In genomic region chr4:149307596-149308490, GRCm38 (mm10) we compare ENCODE assay signal across 8 mouse cellular contexts. TPM values are rescaled to one million over a fixed set of nuclear protein-coding genes. Genes with fewer than 3 reads are reported as not detected.
DNase-seq lines count a peak whose midpoint lies in the region; ATAC-seq and TF ChIP-seq lines count a peak whose summit lies in the region.

Gene Kif1b (minus strand): TSS chr4:149307693.

- DNase-seq in c-Kit-positive CD71-positive TER-119-positive erythroid progenitor cells, embryonic 14.5 days (ENCODE audit: low spot score): peak; percentile 95
- DNase-seq in heart, postnatal 10 days: peak; percentile 99 to 100
- peak; percentile 87 for DNase-seq in large intestine, adult 2 months (ENCODE audit: low read depth, low spot score)
- DNase-seq in liver, postnatal 0 days: peak; percentile 98
- peak; percentile 100 for DNase-seq in testis, postnatal 10 days (ENCODE audit: low spot score)

- TF ChIP-seq EP300 in liver, postnatal 0 days (IDR thresholded peaks at IDR 0.05; ENCODE audit: low read depth): 0 out of 2 replicates have a peak, but pooled peaks have one; percentile 33

- H3K27me3 ChIP-seq in E14TG2a.4 (ENCODE audit: insufficient read depth, low read length): peaks cover 17% of the 10 kb centered on the region
- no peaks in the 10 kb centered on the region for H3K27me3 ChIP-seq in forebrain, embryonic 13.5 days
- peaks cover 4% of the 10 kb centered on the region for H3K27me3 ChIP-seq in liver, postnatal 0 days (ENCODE audit: insufficient read depth, low read length)
- H3K27me3 ChIP-seq in neural tube, embryonic 14.5 days (ENCODE audit: control insufficient read depth, insufficient read depth, low read length): peaks cover 4% of the 10 kb centered on the region; the same call in 1 of the 2 replicates

- intact Hi-C loops in heart, postnatal 10 days (cut with DNase I): loop anchor here (2.0 to 5.0 kb wide), 3 partner anchors 33 to 166 kb away; no protein-coding TSS in a partner anchor

- no peaks in the 10 kb centered on the region for H3K36me3 ChIP-seq in E14TG2a.4 (ENCODE audit: insufficient read depth, low read length)
- H3K36me3 ChIP-seq in forebrain, embryonic 13.5 days (ENCODE audit: poor library complexity, severe bottlenecking): no peaks in the 10 kb centered on the region
- no peaks in the 10 kb centered on the region for H3K36me3 ChIP-seq in liver, postnatal 0 days (replicated peaks; ENCODE audit: insufficient read depth, low read length)
- no peaks in the 10 kb centered on the region for H3K36me3 ChIP-seq in neural tube, embryonic 14.5 days (ENCODE audit: control insufficient read depth, insufficient read depth, low read length)

- H3K9me3 ChIP-seq in E14TG2a.4 (ENCODE audit: low read length): no peaks in the 10 kb centered on the region
- H3K9me3 ChIP-seq in forebrain, embryonic 13.5 days (replicated peaks): no peaks in the 10 kb centered on the region
- no peaks in the 10 kb centered on the region for H3K9me3 ChIP-seq in liver, postnatal 0 days (ENCODE audit: low read length)
- no peaks in the 10 kb centered on the region for H3K9me3 ChIP-seq in neural tube, embryonic 14.5 days (ENCODE audit: control insufficient read depth, low read length)

- peaks cover 23% of the 10 kb centered on the region for H3K4me1 ChIP-seq in E14TG2a.4 (replicated peaks; ENCODE audit: low read depth, low read length)
- H3K4me1 ChIP-seq in forebrain, embryonic 13.5 days: peaks cover 43% of the 10 kb centered on the region
- peaks cover 13% of the 10 kb centered on the region for H3K4me1 ChIP-seq in liver, postnatal 0 days (ENCODE audit: insufficient read depth)
- peaks cover 38% of the 10 kb centered on the region for H3K4me1 ChIP-seq in neural tube, embryonic 14.5 days (ENCODE audit: control insufficient read depth, insufficient read depth, low read length)

- under 1% methylated on average over 72 of the region's 79 CpGs for WGBS in forebrain, embryonic 13.5 days
- WGBS in large intestine, adult 2 months: under 1% methylated on average over 79 of the region's 79 CpGs
- 1% methylated on average over 76 of the region's 79 CpGs for WGBS in liver, postnatal 0 days (ENCODE audit: insufficient replicate concordance)
- under 1% methylated on average over 78 of the region's 79 CpGs for WGBS in neural tube, embryonic 14.5 days

- peak; percentile 28 for TF ChIP-seq CTCF in E14TG2a.4 (conservative IDR thresholded peaks at IDR 0.05; ENCODE audit: low read length)
- peak; percentile 99 for TF ChIP-seq CTCF in liver, postnatal 0 days (IDR thresholded peaks at IDR 0.05; ENCODE audit: low read depth)

- H3K4me3 ChIP-seq in E14TG2a.4 (replicated peaks; ENCODE audit: low read length): peak within 1 kb of the TSS; percentile 93
- peak within 1 kb of the TSS; percentile 99 for H3K4me3 ChIP-seq in forebrain, embryonic 13.5 days
- H3K4me3 ChIP-seq in liver, postnatal 0 days (ENCODE audit: low read depth, low read length): peak within 1 kb of the TSS; percentile 81
- peak within 1 kb of the TSS; percentile 98 for H3K4me3 ChIP-seq in neural tube, embryonic 14.5 days (ENCODE audit: low read depth, low read length)

- ATAC-seq in forebrain, embryonic 13.5 days: peak; percentile 97
- ATAC-seq in liver, postnatal 0 days: peak; percentile 99
- ATAC-seq in neural tube, embryonic 14.5 days (ENCODE audit: low read depth): peak; percentile 96

- H3K9ac ChIP-seq in forebrain, embryonic 13.5 days: peak within 1 kb of the TSS; percentile 99
- H3K9ac ChIP-seq in liver, postnatal 0 days (replicated peaks): peak within 1 kb of the TSS; percentile 78
- peak within 1 kb of the TSS; percentile 99 for H3K9ac ChIP-seq in neural tube, embryonic 14.5 days (replicated peaks; ENCODE audit: low read depth, low read length)

- H3K27ac ChIP-seq in forebrain, embryonic 13.5 days: peak within 1 kb of the TSS; percentile 98
- H3K27ac ChIP-seq in liver, postnatal 0 days (ENCODE audit: low read depth): peak within 1 kb of the TSS; percentile 87
- peak within 1 kb of the TSS; percentile 98 for H3K27ac ChIP-seq in neural tube, embryonic 14.5 days (ENCODE audit: low read depth, low read length)

- peak within 1 kb of the TSS; percentile 84 for H3K4me2 ChIP-seq in forebrain, embryonic 13.5 days
- peak within 1 kb of the TSS; percentile 84 for H3K4me2 ChIP-seq in liver, postnatal 0 days (ENCODE audit: low read depth, low read length)
- H3K4me2 ChIP-seq in neural tube, embryonic 14.5 days (ENCODE audit: low read depth, low read length): peak within 1 kb of the TSS; percentile 79

RNA-seq across cellular contexts. Expression of gene Kif1b, which starts in this region (rescaled TPM):
- 136 TPM in 2 replicates for polyA plus RNA-seq in forebrain, embryonic 13.5 days (2015; fragmentation: Nextera tagmentation; extraction: Ambion mirVana)
- total RNA-seq in heart, postnatal 10 days (2021): 100 to 1,000 TPM; 146 to 164 TPM
- polyA plus RNA-seq in large intestine, adult 2 months (2012; rRNA removed): 12.7 and 30.6 TPM in 2 replicates
- polyA plus RNA-seq in liver, postnatal 0 days (2015; fragmentation: Nextera tagmentation; extraction: Ambion mirVana): 6.9 and 8.9 TPM in 2 replicates
- polyA plus RNA-seq in neural tube, embryonic 14.5 days (2014; fragmentation: Nextera tagmentation; extraction: Ambion mirVana): 174 and 224 TPM in 2 replicates

Comparison
In these comparisons a context has a peak if more than half of its experiments do, and no peak if none do; other contexts are left out.
1. Peak in every context shown above with its lines: DNase-seq, ATAC-seq, H3K4me3 ChIP-seq and H3K27ac ChIP-seq.